Mouse (Mus musculus) olfactory bulb, adult 2 months (tissue): Measurements from ENCODE around the gene Ino80d. TPM values are rescaled to one million over a fixed set of nuclear protein-coding genes. Genes with fewer than 3 reads are reported as not detected.

Experiments
- H3K27ac ChIP-seq: fragments of 200-500 bp; 2 replicates; pipeline ENCODE4 v1.5.1; 2012; ENCODE audit warnings: low read depth, low read length; ENCODE audit not compliant: insufficient read depth
- H3K4me1 ChIP-seq: fragments of 200-500 bp; 2 replicates; pipeline ENCODE4 v1.6.1; 2012; ENCODE audit warnings: low read length; ENCODE audit not compliant: control insufficient read depth, insufficient read depth
- H3K4me3 ChIP-seq: fragments of 200-500 bp; 2 replicates; pipeline ENCODE4 v1.5.1; 2012; ENCODE audit warnings: mild to moderate bottlenecking, low read depth, low read length, moderate library complexity; ENCODE audit not compliant: insufficient read depth
- CTCF ChIP-seq: fragments of 200-500 bp; IDR thresholded peaks from 2 replicates; pipeline ENCODE4 v1.5.1; 2012; ENCODE audit warnings: low read depth, mild to moderate bottlenecking, low read length, moderate library complexity; ENCODE audit not compliant: insufficient read depth
- POLR2A ChIP-seq: fragments of 200-500 bp; IDR thresholded peaks from 2 replicates; pipeline ENCODE4 v1.6.1; 2012; ENCODE audit warnings: mild to moderate bottlenecking, low read depth, low read length, moderate library complexity; ENCODE audit not compliant: insufficient read depth
- WGBS: fragments of 180-500 bp; shearing (Covaris S2); methylation state at CpG from one replicate; pipeline ENCODE4 v1.1.7; 2018; 5-methylcytosine and 5-hydroxymethylcytosine counted together
- polyA plus RNA-seq: library from polyadenylated mRNA; stranded (reverse); fragments of >200 nt; gene quantifications from 2 replicates; pipeline ENCODE4 v1.2.4, GENCODE M21; 2012; ENCODE audit warnings: low replicate concordance; ENCODE audit not compliant: missing spikeins, insufficient read depth, insufficient read length

Gene Ino80d
- polyA plus RNA-seq, 1 experiment = not detected

DNA sequence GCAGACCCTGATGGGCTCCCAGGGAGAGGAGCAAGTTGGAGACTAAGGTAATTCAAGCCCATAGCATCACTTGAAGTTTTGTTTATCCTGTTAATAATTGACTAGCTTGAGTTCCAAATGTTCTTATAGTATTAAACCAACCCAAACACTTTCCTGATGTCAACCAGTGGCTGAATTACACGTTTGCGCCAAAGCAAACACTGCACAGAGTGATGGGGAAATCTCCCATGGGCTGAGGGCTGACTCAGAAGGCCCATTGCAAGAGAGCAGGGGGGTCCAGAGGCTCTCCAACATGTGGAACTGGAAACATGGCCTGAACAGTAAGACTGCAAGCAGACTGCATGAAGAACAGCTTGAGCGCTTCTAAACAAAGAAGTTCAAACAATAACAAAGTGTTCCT lies 81.5 kb downstream of the Ino80d start:
- Histone ChIP-seq H3K4me3 (no peak overlapping the region), H3K27ac (no peak overlapping the region), H3K4me1 (no peaks in the 10 kb centered on the region)
- 83% methylated on average over 3 of the region's 3 CpGs for WGBS
- TF ChIP-seq CTCF (no peak), POLR2A (no peak)

DNA sequence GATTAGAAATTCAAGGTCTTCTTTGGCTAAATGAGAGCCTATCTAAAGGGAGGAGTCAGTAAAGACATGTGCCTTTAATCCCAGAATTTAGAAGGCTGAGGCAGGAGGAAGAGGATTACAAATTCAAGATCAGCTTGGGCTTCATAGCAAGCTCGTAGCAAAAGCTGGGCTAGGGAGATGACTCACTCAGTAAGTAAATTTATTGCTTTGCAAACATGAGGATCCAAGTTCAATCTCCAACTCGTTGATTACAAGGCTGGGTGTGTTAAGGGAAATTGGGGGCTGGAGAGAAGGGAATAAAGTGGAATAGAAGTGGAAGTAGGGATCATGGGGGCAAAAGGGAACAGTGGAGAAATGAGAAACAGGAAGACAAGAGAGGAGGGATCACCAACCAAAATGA lies 94.6 kb downstream of the Ino80d start:
- H3K27ac ChIP-seq = no peak overlapping the region
- 61% methylated on average over 2 of the region's 2 CpGs for WGBS
- H3K4me1 ChIP-seq = no peaks in the 10 kb centered on the region
- H3K4me3 ChIP-seq = no peak overlapping the region
- TF ChIP-seq CTCF (no peak), POLR2A (no peak)

- no peak overlapping the region for H3K27ac ChIP-seq
- no peaks in the 10 kb centered on the region for H3K4me1 ChIP-seq
- no peak for TF ChIP-seq POLR2A
- no peak for TF ChIP-seq CTCF
- H3K4me3 ChIP-seq = no peak overlapping the region
- WGBS = 66% methylated on average over 12 of the region's 12 CpGs
Observed at GRCm38 (mm10) chr1:63005013-63005646, 109.3 kb downstream of the Ino80d start.

GRCm38 (mm10) chr1:63001874-63002273 lies 112.6 kb downstream of the Ino80d start:
- H3K27ac ChIP-seq = no peak overlapping the region
- TF ChIP-seq POLR2A = no peak
- TF ChIP-seq CTCF = no peak
- WGBS = 88% methylated on average over 3 of the region's 3 CpGs
- no peaks in the 10 kb centered on the region for H3K4me1 ChIP-seq
- no peak overlapping the region for H3K4me3 ChIP-seq

DNA sequence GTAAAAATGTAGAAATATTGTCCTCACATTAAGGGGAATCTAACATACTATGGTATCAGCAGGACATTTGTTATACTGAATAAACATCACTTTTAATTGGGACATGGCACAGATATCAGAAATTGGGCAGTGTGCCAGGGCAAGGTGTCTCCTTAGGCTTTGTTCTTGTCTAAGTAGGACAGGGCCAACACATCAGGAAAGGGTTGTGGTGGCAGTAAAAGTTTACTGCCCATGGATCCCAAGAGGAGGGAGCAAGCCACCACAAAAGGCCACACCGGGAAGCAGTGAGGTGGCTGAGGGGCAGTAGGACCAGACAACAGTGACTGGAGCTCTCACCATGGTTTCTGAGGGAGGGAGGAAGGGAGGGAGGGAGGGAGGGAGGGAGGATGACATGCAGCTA lies 121.1 kb downstream of the Ino80d start:
- TF ChIP-seq POLR2A (no peak), CTCF (no peak)
- no peak overlapping the region for H3K4me3 ChIP-seq
- WGBS = 79% methylated on average over 1 of the region's 1 CpGs
- H3K4me1 ChIP-seq = no peaks in the 10 kb centered on the region
- no peak overlapping the region for H3K27ac ChIP-seq

- WGBS = 91% methylated on average over 5 of the region's 5 CpGs
- TF ChIP-seq CTCF = no peak
- TF ChIP-seq POLR2A = no peak
- no peaks in the 10 kb centered on the region for H3K4me1 ChIP-seq
- no peak overlapping the region for H3K4me3 ChIP-seq
- no peak overlapping the region for H3K27ac ChIP-seq
Observed at GRCm38 (mm10) chr1:62992648-62993047, 121.8 kb downstream of the Ino80d start.

GRCm38 (mm10) chr1:62991021-62991420 lies 123.4 kb downstream of the Ino80d start:
- WGBS = 85% methylated on average over 10 of the region's 10 CpGs
- Histone ChIP-seq H3K4me3 (no peak overlapping the region), H3K4me1 (no peaks in the 10 kb centered on the region), H3K27ac (no peak overlapping the region)
- TF ChIP-seq CTCF (no peak), POLR2A (no peak)

DNA sequence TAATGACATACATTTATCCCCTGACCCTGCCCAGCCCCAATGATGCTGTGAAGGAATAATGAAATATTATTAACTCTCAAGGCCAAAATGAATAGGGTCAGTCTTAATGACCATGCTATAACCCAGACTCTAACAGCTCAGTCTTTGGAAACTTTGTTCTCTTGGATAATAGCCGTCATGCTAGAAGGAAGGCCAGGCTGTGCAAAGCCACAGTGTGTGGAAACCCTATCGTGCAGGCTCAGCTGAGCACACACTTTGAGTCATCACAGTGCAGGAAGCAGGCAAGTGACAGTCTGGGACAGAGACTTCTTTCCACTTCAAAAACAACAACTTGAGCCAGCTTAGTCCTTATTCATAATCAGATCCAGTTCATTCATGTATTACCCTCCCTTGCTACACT lies 126.9 kb downstream of the Ino80d start:
- Histone ChIP-seq H3K4me3 (no peak overlapping the region), H3K4me1 (no peaks in the 10 kb centered on the region), H3K27ac (no peak overlapping the region)
- 61% methylated on average over 2 of the region's 2 CpGs for WGBS
- TF ChIP-seq CTCF = no peak
- no peak for TF ChIP-seq POLR2A

DNA sequence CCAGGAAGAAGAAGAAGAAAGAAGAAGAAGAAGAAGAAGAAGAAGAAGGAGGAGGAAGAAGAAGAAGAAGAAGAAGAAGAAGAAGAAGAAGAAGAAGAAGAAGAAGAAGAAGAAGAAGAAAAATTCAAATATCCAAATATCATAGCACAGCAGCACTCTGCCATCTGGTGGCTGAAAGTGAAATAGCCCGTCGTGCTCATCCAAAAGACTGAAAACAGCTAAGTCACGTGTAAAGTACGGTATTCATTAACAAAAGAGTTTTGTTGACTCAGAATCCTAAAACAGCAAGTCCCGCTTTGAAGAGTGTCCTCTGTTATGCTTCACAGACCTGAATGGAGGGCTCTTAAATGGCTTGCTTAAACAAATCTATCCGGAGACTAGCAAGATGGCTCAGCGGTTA lies 128.2 kb downstream of the Ino80d start:
- H3K27ac ChIP-seq = no peak overlapping the region
- WGBS = 17% methylated on average over 7 of the region's 7 CpGs
- TF ChIP-seq CTCF (no peak), POLR2A (no peak)
- no peak overlapping the region for H3K4me3 ChIP-seq
- no peaks in the 10 kb centered on the region for H3K4me1 ChIP-seq

DNA sequence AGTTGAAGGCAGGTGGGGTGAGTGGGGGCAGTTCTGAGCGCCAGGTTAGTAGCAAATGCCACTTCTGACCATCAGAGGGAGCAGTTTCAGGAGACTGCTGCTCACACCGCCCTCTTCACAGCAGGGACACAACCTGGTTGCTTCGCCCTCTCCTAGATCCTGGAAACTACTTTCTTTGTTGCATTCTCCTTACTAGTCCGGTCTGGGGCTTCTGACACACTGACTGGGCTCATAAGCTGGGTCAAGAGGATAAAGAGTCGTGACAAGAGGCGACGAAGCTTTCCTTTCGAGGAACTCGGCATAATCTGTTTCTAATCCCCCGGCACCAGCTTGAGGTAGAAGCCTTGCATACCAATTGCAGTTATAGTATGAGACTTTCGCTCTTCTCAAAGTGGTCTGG lies 129.9 kb downstream of the Ino80d start:
- no peak for TF ChIP-seq POLR2A
- peak; percentile 39; the same call in 1 of the 2 replicates for TF ChIP-seq CTCF
- Histone ChIP-seq H3K4me3 (no peak overlapping the region), H3K27ac (no peak overlapping the region), H3K4me1 (no peaks in the 10 kb centered on the region)
- WGBS = 29% methylated on average over 11 of the region's 11 CpGs
